ENCODE assay signal across 26 mouse cellular contexts in the genomic region with DNA sequence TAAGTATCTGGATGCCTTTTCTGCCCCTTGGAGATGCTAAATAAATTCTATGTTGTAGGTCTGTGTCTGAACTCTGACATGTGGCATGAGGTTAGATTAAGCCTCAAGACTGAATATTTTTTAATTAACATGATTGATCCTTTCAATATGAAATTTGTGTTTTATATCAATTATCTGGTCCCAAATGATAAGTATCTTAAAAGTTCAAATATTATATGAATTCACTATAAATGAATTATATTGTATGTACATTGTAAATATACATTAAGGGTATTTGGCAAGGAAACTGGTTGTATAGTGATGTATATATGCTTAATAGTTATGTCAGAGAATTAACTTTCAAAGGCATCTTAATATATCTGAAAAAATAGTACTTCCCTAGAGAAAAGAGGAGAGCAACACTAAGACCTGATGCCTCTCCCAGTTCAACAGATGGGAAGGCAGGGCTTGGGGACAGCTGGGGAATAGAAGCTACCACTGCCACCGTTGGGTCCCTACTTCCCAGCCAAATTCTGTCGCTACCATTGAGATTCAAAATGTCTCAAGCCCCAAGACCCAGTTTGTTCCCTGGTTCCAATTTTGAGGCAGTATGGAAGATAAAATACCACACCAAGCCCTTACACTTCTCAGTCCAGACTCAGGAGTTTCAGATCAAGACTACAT. TPM values are rescaled to one million over a fixed set of nuclear protein-coding genes. Genes with fewer than 3 reads are reported as not detected.
A peak's percentile ranks its signal among the peaks of the same experiment; 100 is the strongest.
DNase-seq lines count a peak whose midpoint lies in the region; ATAC-seq and TF ChIP-seq lines count a peak whose summit lies in the region.
"Had no signal": no experiment of that assay in that cellular context is flagged by ENCODE, and none has a peak within 500 bp of the region (broad histone marks: within the 10 kb centered on the region; RNA-seq: fewer than 3 reads in every experiment).

No protein-coding gene starts in this region.

- H3K27me3 ChIP-seq in thymus, adult 2 months (ENCODE audit: control insufficient read depth, insufficient read depth, low read length): no peaks in the 10 kb centered on the region
- no peaks in the 10 kb centered on the region; the same call in 1 of the 2 replicates for H3K27me3 ChIP-seq in liver, embryonic 12.5 days (replicated peaks)
- H3K27me3 ChIP-seq in heart, embryonic 11.5 days (ENCODE audit: control insufficient read depth, insufficient read depth, low read length): no peaks in the 10 kb centered on the region
- H3K27me3 ChIP-seq: forebrain, embryonic 15.5 days had no signal

- peak overlapping the region; percentile 37 for H3K27ac ChIP-seq in thymus, adult 2 months (ENCODE audit: control insufficient read depth, insufficient read depth, low read length)
- 0 out of 2 replicates have a peak overlapping the region, but pooled peaks have one; percentile 66 for H3K27ac ChIP-seq in liver, embryonic 12.5 days
- H3K27ac ChIP-seq in macrophage: peak overlapping the region; percentile 97; the same call in 1 of the 2 replicates
- H3K27ac ChIP-seq in heart, embryonic 11.5 days (ENCODE audit: low read depth, low read length): no peak overlapping the region
- H3K27ac ChIP-seq: embryonic facial prominence, embryonic 13.5 days; forebrain, embryonic 15.5 days; heart, adult 2 months; heart, embryonic 15.5 days; hindbrain, embryonic 14.5 days; kidney, postnatal 0 days; left cerebral cortex, adult 2 months; limb, embryonic 10.5 days; midbrain, embryonic 13.5 days had no signal

- peaks cover 18% of the 10 kb centered on the region for H3K4me1 ChIP-seq in thymus, adult 2 months (replicated peaks; ENCODE audit: control insufficient read depth, insufficient read depth, low read length)
- H3K4me1 ChIP-seq in liver, embryonic 12.5 days: peaks cover 64% of the 10 kb centered on the region
- peaks cover 4% of the 10 kb centered on the region; the same call in 1 of the 2 replicates for H3K4me1 ChIP-seq in heart, embryonic 11.5 days (ENCODE audit: control insufficient read depth, insufficient read depth, low read length)

- 56% methylated on average over 2 of the region's 2 CpGs for WGBS in thymus, adult 2 months
- 70% methylated on average over 2 of the region's 2 CpGs for WGBS in liver, embryonic 12.5 days (ENCODE audit: insufficient replicate concordance)
- 69% methylated on average over 2 of the region's 2 CpGs for WGBS in macrophage (ENCODE audit: missing documents)
- WGBS in heart, embryonic 11.5 days (ENCODE audit: insufficient replicate concordance): 57% methylated on average over 2 of the region's 2 CpGs

- TF ChIP-seq POLR2A in thymus, adult 2 months (IDR thresholded peaks at IDR 0.05; ENCODE audit: control insufficient read depth, extremely low read depth, insufficient read depth, low read length, poor library complexity): no peak

- no peaks in the 10 kb centered on the region for H3K9me3 ChIP-seq in liver, embryonic 12.5 days (replicated peaks)
- H3K9me3 ChIP-seq in heart, embryonic 11.5 days (replicated peaks; ENCODE audit: control insufficient read depth, low read length): no peaks in the 10 kb centered on the region
- H3K9me3 ChIP-seq: embryonic facial prominence, embryonic 13.5 days; forebrain, embryonic 15.5 days; heart, embryonic 15.5 days; limb, embryonic 10.5 days; midbrain, embryonic 13.5 days had no signal

- H3K4me2 ChIP-seq in liver, embryonic 12.5 days: peak overlapping the region; percentile 46
- no peak overlapping the region for H3K4me2 ChIP-seq in heart, embryonic 11.5 days
- H3K4me2 ChIP-seq: embryonic facial prominence, embryonic 13.5 days; forebrain, embryonic 15.5 days; heart, embryonic 15.5 days; hindbrain, embryonic 14.5 days; midbrain, embryonic 13.5 days had no signal

- no peaks in the 10 kb centered on the region for H3K36me3 ChIP-seq in thymus, adult 2 months (ENCODE audit: control insufficient read depth, insufficient read depth, low read length)
- H3K36me3 ChIP-seq in liver, embryonic 12.5 days: no peaks in the 10 kb centered on the region
- peaks cover 15% of the 10 kb centered on the region; the same call in 1 of the 2 replicates for H3K36me3 ChIP-seq in macrophage (ENCODE audit: inconsistent target)
- no peaks in the 10 kb centered on the region for H3K36me3 ChIP-seq in heart, embryonic 11.5 days (ENCODE audit: control insufficient read depth, insufficient read depth, low read length)
- H3K36me3 ChIP-seq: embryonic facial prominence, embryonic 13.5 days; forebrain, embryonic 15.5 days; heart, embryonic 15.5 days; limb, embryonic 10.5 days; midbrain, embryonic 13.5 days had no signal

- H3K4me3 ChIP-seq in thymus, adult 2 months (ENCODE audit: control insufficient read depth, insufficient read depth, low read length): no peak overlapping the region; the same call in 1 of the 2 replicates
- peak overlapping the region; percentile 7; the same call in 1 of the 2 replicates for H3K4me3 ChIP-seq in liver, embryonic 12.5 days
- peak overlapping the region; percentile 79 for H3K4me3 ChIP-seq in macrophage (ENCODE audit: inconsistent target)
- H3K4me3 ChIP-seq in heart, embryonic 11.5 days (ENCODE audit: low read depth, low read length): no peak overlapping the region
- H3K4me3 ChIP-seq: embryonic facial prominence, embryonic 13.5 days; forebrain, embryonic 15.5 days; heart, adult 2 months; heart, embryonic 15.5 days; left cerebral cortex, adult 2 months; limb, embryonic 10.5 days; midbrain, embryonic 13.5 days had no signal

- peak; percentile 16 to 33 for DNase-seq in cerebellum, postnatal 14 days
- DNase-seq in cerebellum, adult 11-12 months: no peak
- DNase-seq in thymus, adult 2 months: peak; percentile 14
- no peak for DNase-seq in thymus, postnatal 14 days
- DNase-seq in kidney, postnatal 10 days: no peak
- DNase-seq: adrenal gland, postnatal 25 days; cerebellum, postnatal 25 days; embryo, embryonic 11 days; gastrocnemius, postnatal 14 days; heart, adult 2 months; heart, postnatal 36 days; kidney, adult 2 months; right cerebral cortex, postnatal 14 days; spleen, adult 18-20 months had no signal

- H3K79me2 ChIP-seq in macrophage (ENCODE audit: inconsistent target): peaks cover 73% of the 10 kb centered on the region

- H3K9ac ChIP-seq in liver, embryonic 12.5 days: no peak overlapping the region
- H3K9ac ChIP-seq in heart, embryonic 11.5 days (ENCODE audit: low read depth, low read length): no peak overlapping the region
- H3K9ac ChIP-seq: embryonic facial prominence, embryonic 13.5 days; forebrain, embryonic 15.5 days; heart, embryonic 15.5 days; hindbrain, embryonic 14.5 days; midbrain, embryonic 13.5 days had no signal

- no peak for ATAC-seq in liver, embryonic 12.5 days
- ATAC-seq in heart, embryonic 11.5 days (replicated peaks; ENCODE audit: insufficient number of reproducible peaks, low FRiP score, low TSS enrichment): no peak
- ATAC-seq: forebrain, embryonic 15.5 days; lung, postnatal 0 days; midbrain, embryonic 13.5 days had no signal

- TF ChIP-seq CTCF in thymus, adult 2 months (IDR thresholded peaks at IDR 0.05; ENCODE audit: borderline replicate concordance, control insufficient read depth, extremely low read depth, insufficient read depth, low read length, poor library complexity): no peak

RNA-seq across cellular contexts. Expression of a gene that starts 2.8 kb away (rescaled TPM):
- polyA plus RNA-seq in thymus, adult 2 months (2012; rRNA removed): 45.2 and 52.3 TPM in 2 replicates
- 9.0 and 10.1 TPM in 2 replicates for polyA plus RNA-seq in liver, embryonic 12.5 days (2016; fragmentation: Nextera tagmentation; extraction: Ambion mirVana)
- total RNA-seq in macrophage (2018; cell fraction: chromatin; rRNA removed): 100 to 1,000 TPM; 222 to 530 (median 259) TPM
- 100 to 1,000 TPM; 125 to 227 (median 154) TPM for total RNA-seq in macrophage (2018; cell fraction: cytosol; rRNA removed)
- 100 to 1,000 TPM; 128 to 303 (median 191) TPM for total RNA-seq in macrophage (2018; cell fraction: nucleus; rRNA removed)
- 99.7 to 351 TPM (median 202 TPM) in 3 replicates for polyA plus RNA-seq in macrophage (2018)
- polyA plus RNA-seq in heart, embryonic 11.5 days (2014; fragmentation: Nextera tagmentation; extraction: Ambion mirVana): 0.62 and 1.7 TPM in 2 replicates

Comparison
In these comparisons a context has a peak if more than half of its experiments do, and no peak if none do; other contexts are left out.
1. DNase-seq: peak in cerebellum, postnatal 14 days (2 of 2) and thymus, adult 2 months (single experiment); none in cerebellum, adult 11-12 months (single experiment), thymus, postnatal 14 days (single experiment) and kidney, postnatal 10 days (single experiment).
2. H3K4me3 ChIP-seq: peak in liver, embryonic 12.5 days (single experiment) and macrophage (single experiment); none in thymus, adult 2 months (single experiment) and heart, embryonic 11.5 days (single experiment).